ENCODE assay signal across 9 mouse cellular contexts in the genomic region with DNA sequence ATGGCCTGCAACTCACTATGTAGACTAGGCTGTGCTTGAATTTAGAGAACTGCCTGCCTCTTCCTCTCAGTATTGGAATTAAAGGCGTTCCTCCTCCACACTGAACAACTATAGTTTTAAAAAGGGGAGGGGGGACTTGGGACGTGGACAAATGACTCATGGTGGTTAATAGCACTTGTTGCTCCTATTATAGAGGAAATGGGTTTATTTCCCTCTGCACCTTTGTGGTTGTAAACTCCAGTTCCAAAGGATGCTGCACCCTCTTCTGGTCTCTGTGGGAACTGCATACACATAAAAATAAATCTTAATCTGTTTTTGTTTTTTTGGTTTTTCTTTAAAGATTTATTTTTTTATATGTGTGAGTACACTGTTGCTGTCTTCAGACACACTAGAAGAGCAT. TPM values are rescaled to one million over a fixed set of nuclear protein-coding genes. Genes with fewer than 3 reads are reported as not detected.
DNase-seq lines count a peak whose midpoint lies in the region; ATAC-seq and TF ChIP-seq lines count a peak whose summit lies in the region.
"Had no signal": no experiment of that assay in that cellular context is flagged by ENCODE, and none has a peak within 500 bp of the region (broad histone marks: within the 10 kb centered on the region; RNA-seq: fewer than 3 reads in every experiment).

No protein-coding gene starts in this region.

- peak; percentile 65 for DNase-seq in kidney, postnatal 0 days (ENCODE audit: low spot score)
- DNase-seq in kidney, adult 11 months, result no peak
- peak; percentile 52 for DNase-seq in G1E (ENCODE audit: low spot score)
- DNase-seq in brain, adult 2 months (ENCODE audit: low read depth, low spot score), result peak; percentile 58
- DNase-seq in layer of hippocampus, adult 9-10 months (ENCODE audit: low spot score), result no peak
- no peak for DNase-seq in ovary, postnatal 10 days (ENCODE audit: low spot score)

- no peak overlapping the region for H3K9ac ChIP-seq in kidney, postnatal 0 days (ENCODE audit: low read depth, low read length)
- H3K9ac ChIP-seq in midbrain, embryonic 15.5 days, result no peak overlapping the region

- no peaks in the 10 kb centered on the region for H3K27me3 ChIP-seq in kidney, postnatal 0 days (ENCODE audit: insufficient read depth, low read length)
- H3K27me3 ChIP-seq in G1E (ENCODE audit: insufficient read depth, low read length), result no peaks in the 10 kb centered on the region
- no peaks in the 10 kb centered on the region for H3K27me3 ChIP-seq in midbrain, embryonic 15.5 days (replicated peaks)

- WGBS in kidney, postnatal 0 days, result 19% methylated on average over 2 of the region's 2 CpGs
- 31% methylated on average over 2 of the region's 2 CpGs for WGBS in midbrain, embryonic 15.5 days

- H3K9me3 ChIP-seq in kidney, postnatal 0 days (replicated peaks; ENCODE audit: low read length), result no peaks in the 10 kb centered on the region
- H3K9me3 ChIP-seq in G1E (replicated peaks), result no peaks in the 10 kb centered on the region
- no peaks in the 10 kb centered on the region for H3K9me3 ChIP-seq in midbrain, embryonic 15.5 days

- ATAC-seq in kidney, postnatal 0 days (replicated peaks; ENCODE audit: low FRiP score, low read depth), result no peak
- 0 out of 2 replicates have a peak, but pooled peaks have one; percentile 2 for ATAC-seq in G1E (ENCODE audit: extremely low read depth, insufficient number of reproducible peaks, low FRiP score, poor library complexity, severe bottlenecking)
- ATAC-seq in megakaryocyte, adult 5-6 weeks (ENCODE audit: poor library complexity, severe bottlenecking), result peak; percentile 39
- no peak for ATAC-seq in midbrain, embryonic 15.5 days (replicated peaks)

- no peak overlapping the region for H3K4me3 ChIP-seq in kidney, postnatal 0 days (replicated peaks; ENCODE audit: low read depth, low read length)
- no peak overlapping the region for H3K4me3 ChIP-seq in G1E (ENCODE audit: low read depth, low read length)
- no peak overlapping the region for H3K4me3 ChIP-seq in midbrain, embryonic 15.5 days
- H3K4me3 ChIP-seq: erythroblast, embryonic 14.5 days had no signal

- no peaks in the 10 kb centered on the region for H3K36me3 ChIP-seq in kidney, postnatal 0 days (ENCODE audit: insufficient read depth, low read length)
- peaks cover 50% of the 10 kb centered on the region for H3K36me3 ChIP-seq in G1E (replicated peaks)
- H3K36me3 ChIP-seq in midbrain, embryonic 15.5 days (replicated peaks), result no peaks in the 10 kb centered on the region

- peaks cover 21% of the 10 kb centered on the region for H3K4me1 ChIP-seq in kidney, postnatal 0 days (replicated peaks; ENCODE audit: insufficient read depth, low read length)
- peaks cover 43% of the 10 kb centered on the region for H3K4me1 ChIP-seq in G1E (ENCODE audit: insufficient read depth, low read depth, low read length)
- peaks cover 21% of the 10 kb centered on the region for H3K4me1 ChIP-seq in midbrain, embryonic 15.5 days

- no peak overlapping the region for H3K27ac ChIP-seq in kidney, postnatal 0 days
- no peak overlapping the region for H3K27ac ChIP-seq in midbrain, embryonic 15.5 days

- H3K4me2 ChIP-seq in kidney, postnatal 0 days (ENCODE audit: low read length), result no peak overlapping the region
- H3K4me2 ChIP-seq in midbrain, embryonic 15.5 days, result no peak overlapping the region

- peak; percentile 87 for TF ChIP-seq CTCF in kidney, postnatal 0 days (IDR thresholded peaks at IDR 0.05; ENCODE audit: low read depth)
- TF ChIP-seq CTCF in G1E (IDR thresholded peaks at IDR 0.05; ENCODE audit: low read depth, low read length), result peak; percentile 29; the same call in 1 of the 2 replicates

RNA-seq across cellular contexts. Expression of a gene that starts 6.0 kb away (rescaled TPM):
- 76.8 and 83.0 TPM in 2 replicates for polyA plus RNA-seq in kidney, postnatal 0 days (2015; fragmentation: Nextera tagmentation; extraction: Ambion mirVana)
- total RNA-seq in G1E (2014; fragmentation: Nextera tagmentation) (50.4 and 61.6 TPM in 2 replicates), G1E (2017) (67.5 and 76.3 TPM in 2 replicates)
- 49.5 and 58.4 TPM in 2 replicates for polyA plus RNA-seq in G1E (2012)
- total RNA-seq in megakaryocyte, adult 5-6 weeks (2015), result 205 and 220 TPM in 2 replicates
- 180 and 208 TPM in 2 replicates for total RNA-seq in megakaryocyte, adult 5-6 weeks (2017)
- 82.9 and 88.7 TPM in 2 replicates for polyA plus RNA-seq in midbrain, embryonic 15.5 days (2015; fragmentation: Nextera tagmentation; extraction: Ambion mirVana)

RNA-seq across cellular contexts. Expression of a gene that starts 33.0 kb away (rescaled TPM):
- 6.4 and 6.6 TPM in 2 replicates for polyA plus RNA-seq in kidney, postnatal 0 days (2015; fragmentation: Nextera tagmentation; extraction: Ambion mirVana)
- 34.4 and 41.1 TPM in 2 replicates for total RNA-seq in G1E (2014; fragmentation: Nextera tagmentation)
- 20.3 and 23.3 TPM in 2 replicates for total RNA-seq in G1E (2017)
- polyA plus RNA-seq in G1E (2012), result 2.0 and 2.3 TPM in 2 replicates
- total RNA-seq in megakaryocyte, adult 5-6 weeks (2015), result 10.1 and 18.8 TPM in 2 replicates
- total RNA-seq in megakaryocyte, adult 5-6 weeks (2017), result 8.7 and 12.8 TPM in 2 replicates
- polyA plus RNA-seq in midbrain, embryonic 15.5 days (2015; fragmentation: Nextera tagmentation; extraction: Ambion mirVana), result 15.3 and 17.5 TPM in 2 replicates

RNA-seq across cellular contexts. Expression of a gene that starts 56.5 kb away (rescaled TPM):
- polyA plus RNA-seq in kidney, postnatal 0 days (2015; fragmentation: Nextera tagmentation; extraction: Ambion mirVana), result 60.0 and 65.4 TPM in 2 replicates
- total RNA-seq in G1E (2014; fragmentation: Nextera tagmentation) (86.4 and 106 TPM in 2 replicates), G1E (2017) (41.4 and 53.3 TPM in 2 replicates)
- 114 and 144 TPM in 2 replicates for polyA plus RNA-seq in G1E (2012)
- 43.2 and 57.8 TPM in 2 replicates for total RNA-seq in megakaryocyte, adult 5-6 weeks (2015)
- 48.1 and 81.5 TPM in 2 replicates for total RNA-seq in megakaryocyte, adult 5-6 weeks (2017)
- polyA plus RNA-seq in midbrain, embryonic 15.5 days (2015; fragmentation: Nextera tagmentation; extraction: Ambion mirVana), result 54.6 and 56.2 TPM in 2 replicates

Comparison
In these comparisons a context has a peak if more than half of its experiments do, and no peak if none do; other contexts are left out.
1. DNase-seq: peak in kidney, postnatal 0 days (single experiment), G1E (single experiment) and brain, adult 2 months (single experiment); none in kidney, adult 11 months (single experiment), layer of hippocampus, adult 9-10 months (single experiment) and ovary, postnatal 10 days (single experiment).
2. ATAC-seq: peak in G1E (single experiment) and megakaryocyte, adult 5-6 weeks (single experiment); none in kidney, postnatal 0 days (single experiment) and midbrain, embryonic 15.5 days (single experiment).